ENCODE assay signal across 8 mouse cellular contexts in genomic region chr10:126845309-126845911, GRCm38 (mm10). TPM values are rescaled to one million over a fixed set of nuclear protein-coding genes. Genes with fewer than 3 reads are reported as not detected.
DNase-seq lines count a peak whose midpoint lies in the region; ATAC-seq lines count a peak whose summit lies in the region.

No protein-coding gene starts in this region.

- H3K4me3 ChIP-seq in heart, embryonic 13.5 days, result 0 out of 2 replicates have a peak overlapping the region, but pooled peaks have one; percentile 12
- H3K4me3 ChIP-seq in embryonic facial prominence, embryonic 10.5 days, result peak overlapping the region; percentile 26; the same call in 1 of the 2 replicates
- 0 out of 2 replicates have a peak overlapping the region, but pooled peaks have one; percentile 8 for H3K4me3 ChIP-seq in intestine, embryonic 14.5 days (ENCODE audit: low read depth, low read length)
- no peak overlapping the region for H3K4me3 ChIP-seq in liver, embryonic 12.5 days
- H3K4me3 ChIP-seq in stomach, embryonic 15.5 days (replicated peaks), result no peak overlapping the region

- H3K9me3 ChIP-seq in heart, embryonic 13.5 days, result peaks cover 4% of the 10 kb centered on the region; the same call in 1 of the 2 replicates
- peaks cover 4% of the 10 kb centered on the region; the same call in 1 of the 2 replicates for H3K9me3 ChIP-seq in embryonic facial prominence, embryonic 10.5 days
- 0 out of 2 replicates have a peak, but pooled peaks cover 4% of the 10 kb centered on the region for H3K9me3 ChIP-seq in intestine, embryonic 14.5 days (ENCODE audit: control insufficient read depth, low read length)
- H3K9me3 ChIP-seq in liver, embryonic 12.5 days (replicated peaks), result no peaks in the 10 kb centered on the region
- no peaks in the 10 kb centered on the region for H3K9me3 ChIP-seq in stomach, embryonic 15.5 days

- no peak overlapping the region for H3K27ac ChIP-seq in heart, embryonic 13.5 days (replicated peaks)
- H3K27ac ChIP-seq in embryonic facial prominence, embryonic 10.5 days (replicated peaks), result peak overlapping the region; percentile 78
- H3K27ac ChIP-seq in intestine, embryonic 14.5 days (ENCODE audit: low read depth), result peak overlapping the region; percentile 23; the same call in 1 of the 2 replicates
- H3K27ac ChIP-seq in liver, embryonic 12.5 days, result no peak overlapping the region
- H3K27ac ChIP-seq in stomach, embryonic 15.5 days, result no peak overlapping the region

- WGBS in heart, embryonic 13.5 days, result 41% methylated on average over 10 of the region's 10 CpGs
- 30% methylated on average over 10 of the region's 10 CpGs for WGBS in embryonic facial prominence, embryonic 10.5 days
- WGBS in intestine, embryonic 14.5 days, result 27% methylated on average over 10 of the region's 10 CpGs
- WGBS in liver, embryonic 12.5 days (ENCODE audit: insufficient replicate concordance), result 49% methylated on average over 10 of the region's 10 CpGs
- WGBS in stomach, embryonic 15.5 days, result 27% methylated on average over 10 of the region's 10 CpGs

- ATAC-seq in heart, embryonic 13.5 days (ENCODE audit: extremely low read depth, insufficient number of reproducible peaks, low FRiP score, low TSS enrichment), result no peak
- 0 out of 2 replicates have a peak, but pooled peaks have one; percentile 18 for ATAC-seq in intestine, embryonic 14.5 days (replicated peaks; ENCODE audit: low FRiP score, low TSS enrichment, low read depth)
- no peak for ATAC-seq in liver, embryonic 12.5 days
- peak; percentile 10; the same call in 1 of the 2 replicates for ATAC-seq in stomach, embryonic 15.5 days (ENCODE audit: insufficient read depth, low FRiP score, low read depth)

- no peak for DNase-seq in heart, postnatal 36 days
- peak; percentile 52 for DNase-seq in embryonic facial prominence, embryonic 10.5 days (ENCODE audit: low spot score)
- peak; percentile 60 for DNase-seq in intestine, embryonic 14.5 days (ENCODE audit: low spot score)
- no peak for DNase-seq in spleen, postnatal 14 days (ENCODE audit: low spot score in 2 of 2)
- DNase-seq in lung, postnatal 25 days (ENCODE audit: low spot score), result no peak

- peaks cover 8% of the 10 kb centered on the region; the same call in 1 of the 2 replicates for H3K4me1 ChIP-seq in heart, embryonic 13.5 days
- H3K4me1 ChIP-seq in embryonic facial prominence, embryonic 10.5 days, result peaks cover 21% of the 10 kb centered on the region
- H3K4me1 ChIP-seq in intestine, embryonic 14.5 days (replicated peaks; ENCODE audit: control insufficient read depth, insufficient read depth, low read length), result 0 out of 2 replicates have a peak, but pooled peaks cover 6% of the 10 kb centered on the region
- peaks cover 6% of the 10 kb centered on the region; the same call in 1 of the 2 replicates for H3K4me1 ChIP-seq in liver, embryonic 12.5 days
- H3K4me1 ChIP-seq in stomach, embryonic 15.5 days, result no peaks in the 10 kb centered on the region

- H3K36me3 ChIP-seq in heart, embryonic 13.5 days, result no peaks in the 10 kb centered on the region
- no peaks in the 10 kb centered on the region for H3K36me3 ChIP-seq in embryonic facial prominence, embryonic 10.5 days (replicated peaks)
- no peaks in the 10 kb centered on the region for H3K36me3 ChIP-seq in intestine, embryonic 14.5 days (ENCODE audit: control insufficient read depth, insufficient read depth, low read length)
- H3K36me3 ChIP-seq in liver, embryonic 12.5 days, result no peaks in the 10 kb centered on the region
- no peaks in the 10 kb centered on the region for H3K36me3 ChIP-seq in stomach, embryonic 15.5 days

- H3K4me2 ChIP-seq in heart, embryonic 13.5 days, result peak overlapping the region; percentile 55
- peak overlapping the region; percentile 27 for H3K4me2 ChIP-seq in intestine, embryonic 14.5 days (ENCODE audit: low read length)
- H3K4me2 ChIP-seq in liver, embryonic 12.5 days, result peak overlapping the region; percentile 28
- peak overlapping the region; percentile 42 for H3K4me2 ChIP-seq in stomach, embryonic 15.5 days

- no peaks in the 10 kb centered on the region for H3K27me3 ChIP-seq in heart, embryonic 13.5 days (replicated peaks)
- H3K27me3 ChIP-seq in embryonic facial prominence, embryonic 10.5 days (replicated peaks; ENCODE audit: low read depth, poor library complexity, severe bottlenecking), result no peaks in the 10 kb centered on the region
- H3K27me3 ChIP-seq in intestine, embryonic 14.5 days (replicated peaks; ENCODE audit: control insufficient read depth, insufficient read depth, low read length), result no peaks in the 10 kb centered on the region
- H3K27me3 ChIP-seq in liver, embryonic 12.5 days (replicated peaks), result no peaks in the 10 kb centered on the region
- no peaks in the 10 kb centered on the region for H3K27me3 ChIP-seq in stomach, embryonic 15.5 days (replicated peaks)

- intact Hi-C loops in heart, postnatal 36 days (cut with DNase I), result no loop called here

- H3K9ac ChIP-seq in heart, embryonic 13.5 days, result no peak overlapping the region
- no peak overlapping the region for H3K9ac ChIP-seq in intestine, embryonic 14.5 days (ENCODE audit: low read length)
- no peak overlapping the region for H3K9ac ChIP-seq in liver, embryonic 12.5 days
- H3K9ac ChIP-seq in stomach, embryonic 15.5 days, result no peak overlapping the region

RNA-seq across cellular contexts. Expression of gene Atp23, which starts 55.7 kb away (rescaled TPM):
- 6.4 and 8.6 TPM in 2 replicates for polyA plus RNA-seq in heart, embryonic 13.5 days (2015; fragmentation: Nextera tagmentation; extraction: Ambion mirVana)
- total RNA-seq in heart, postnatal 36 days (2021), result 1 to 10 TPM; 3.6 to 4.4 TPM
- 20.0 and 22.6 TPM in 2 replicates for polyA plus RNA-seq in embryonic facial prominence, embryonic 10.5 days (2016; fragmentation: Nextera tagmentation; extraction: Ambion mirVana)
- 21.8 and 22.9 TPM in 2 replicates for polyA plus RNA-seq in intestine, embryonic 14.5 days (2014; fragmentation: Nextera tagmentation; extraction: Ambion mirVana)
- polyA plus RNA-seq in liver, embryonic 12.5 days (2016; fragmentation: Nextera tagmentation; extraction: Ambion mirVana), result 13.9 and 14.4 TPM in 2 replicates
- 17.9 and 18.2 TPM in 2 replicates for polyA plus RNA-seq in stomach, embryonic 15.5 days (2015; fragmentation: Nextera tagmentation; extraction: Ambion mirVana)

Comparison
In these comparisons a context has a peak if more than half of its experiments do, and no peak if none do; other contexts are left out.
1. ATAC-seq: peak in intestine, embryonic 14.5 days (single experiment) and stomach, embryonic 15.5 days (single experiment); none in heart, embryonic 13.5 days (single experiment) and liver, embryonic 12.5 days (single experiment).
2. H3K27ac ChIP-seq: peak in embryonic facial prominence, embryonic 10.5 days (single experiment) and intestine, embryonic 14.5 days (single experiment); none in heart, embryonic 13.5 days (single experiment), liver, embryonic 12.5 days (single experiment) and stomach, embryonic 15.5 days (single experiment).
3. H3K4me3 ChIP-seq: peak in heart, embryonic 13.5 days (single experiment), embryonic facial prominence, embryonic 10.5 days (single experiment) and intestine, embryonic 14.5 days (single experiment); none in liver, embryonic 12.5 days (single experiment) and stomach, embryonic 15.5 days (single experiment).
4. DNase-seq: peak in embryonic facial prominence, embryonic 10.5 days (single experiment) and intestine, embryonic 14.5 days (single experiment); none in heart, postnatal 36 days (0 of 2), spleen, postnatal 14 days (0 of 2) and lung, postnatal 25 days (single experiment).
5. Peak in every context shown above with its lines, with median percentiles within 50 percentile points of each other: H3K4me2 ChIP-seq.